Mouse (Mus musculus): ENCODE results near the gene Gpat2. TPM values are rescaled to one million over a fixed set of nuclear protein-coding genes. Genes with fewer than 3 reads are reported as not detected.

The Gpat2 gene
- polyA plus RNA-seq, 1 experiment from 2014 or later = 0.12 TPM

GRCm38 (mm10) chr2:127390846-127391245 lies 34.2 kb upstream of the Gpat2 start:
- Histone ChIP-seq H3K27ac (ENCODE audit: low read depth, low read length) (no peak overlapping the region), H3K4me3 (ENCODE audit: low read depth, low read length) (no peak overlapping the region), H3K9ac (replicated peaks; ENCODE audit: low read depth, low read length) (no peak overlapping the region), H3K4me1 (ENCODE audit: control insufficient read depth, insufficient read depth, low read length) (no peaks in the 10 kb centered on the region), H3K4me2 (ENCODE audit: low read depth, low read length) (no peak overlapping the region), H3K27me3 (ENCODE audit: control insufficient read depth, insufficient read depth, low read length) (no peaks in the 10 kb centered on the region), H3K36me3 (ENCODE audit: control insufficient read depth, insufficient read depth, low read length) (no peaks in the 10 kb centered on the region), H3K9me3 (ENCODE audit: control insufficient read depth, low read length) (no peaks in the 10 kb centered on the region)
- no peak for ATAC-seq (ENCODE audit: low read depth)
- WGBS = 62% methylated on average over 4 of the region's 4 CpGs

DNA sequence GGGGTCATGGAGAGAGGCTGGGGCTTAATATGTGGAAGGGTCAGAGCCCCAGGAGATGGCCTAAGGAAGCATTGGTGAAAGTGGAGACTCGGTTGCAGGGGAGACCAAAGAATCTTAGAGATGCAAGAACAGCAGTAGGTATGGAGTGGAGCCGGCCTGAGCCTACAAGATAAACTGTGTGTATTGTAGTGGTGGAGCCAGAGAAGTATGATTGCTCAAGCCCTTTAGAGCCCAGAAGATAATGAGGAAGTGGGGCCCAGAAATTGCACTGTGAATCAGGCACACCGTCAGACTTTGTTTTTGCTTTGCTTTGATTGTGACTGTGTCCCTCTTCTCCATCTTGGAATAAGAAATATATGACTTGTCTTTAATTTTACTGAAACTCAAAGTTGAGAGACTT lies 33.7 kb upstream of the Gpat2 start:
- Histone ChIP-seq H3K27me3 (ENCODE audit: control insufficient read depth, insufficient read depth, low read length) (no peaks in the 10 kb centered on the region), H3K4me3 (ENCODE audit: low read depth, low read length) (no peak overlapping the region), H3K27ac (ENCODE audit: low read depth, low read length) (no peak overlapping the region), H3K4me1 (ENCODE audit: control insufficient read depth, insufficient read depth, low read length) (no peaks in the 10 kb centered on the region), H3K36me3 (ENCODE audit: control insufficient read depth, insufficient read depth, low read length) (no peaks in the 10 kb centered on the region), H3K4me2 (ENCODE audit: low read depth, low read length) (no peak overlapping the region), H3K9me3 (ENCODE audit: control insufficient read depth, low read length) (no peaks in the 10 kb centered on the region), H3K9ac (replicated peaks; ENCODE audit: low read depth, low read length) (no peak overlapping the region)
- WGBS = 86% methylated on average over 3 of the region's 3 CpGs
- no peak for ATAC-seq (ENCODE audit: low read depth)

GRCm38 (mm10) chr2:127394606-127395161 lies 30.3 kb upstream of the Gpat2 start:
- no peaks in the 10 kb centered on the region for H3K36me3 ChIP-seq (ENCODE audit: control insufficient read depth, insufficient read depth, low read length)
- H3K9ac ChIP-seq (replicated peaks; ENCODE audit: low read depth, low read length) = no peak overlapping the region
- no peak overlapping the region for H3K4me3 ChIP-seq (ENCODE audit: low read depth, low read length)
- no peak for ATAC-seq (ENCODE audit: low read depth)
- no peaks in the 10 kb centered on the region for H3K4me1 ChIP-seq (ENCODE audit: control insufficient read depth, insufficient read depth, low read length)
- 89% methylated on average over 5 of the region's 5 CpGs for WGBS
- H3K4me2 ChIP-seq (ENCODE audit: low read depth, low read length) = no peak overlapping the region
- no peak overlapping the region for H3K27ac ChIP-seq (ENCODE audit: low read depth, low read length)
- no peaks in the 10 kb centered on the region for H3K27me3 ChIP-seq (ENCODE audit: control insufficient read depth, insufficient read depth, low read length)
- H3K9me3 ChIP-seq (ENCODE audit: control insufficient read depth, low read length) = no peaks in the 10 kb centered on the region

DNA sequence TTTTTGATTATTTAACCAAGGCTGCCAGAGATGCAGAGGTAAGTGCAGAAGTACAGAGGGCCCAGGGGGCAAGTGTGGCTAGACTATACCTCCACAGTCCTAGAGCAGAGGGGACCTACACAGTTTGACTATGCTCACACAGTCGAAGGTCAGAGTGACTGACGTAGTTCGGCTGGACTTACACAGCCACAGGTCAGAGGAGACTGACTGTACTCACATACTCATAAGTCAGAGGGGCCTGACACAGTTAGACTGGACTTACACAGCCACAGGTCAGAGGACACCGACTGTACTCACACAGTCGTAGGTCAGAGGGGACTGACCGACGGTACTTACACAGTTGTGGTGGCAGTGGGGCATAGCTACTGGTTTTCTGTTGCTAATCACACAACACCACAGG lies 26.3 kb upstream of the Gpat2 start:
- Histone ChIP-seq H3K9ac (replicated peaks; ENCODE audit: low read depth, low read length) (no peak overlapping the region), H3K4me2 (ENCODE audit: low read depth, low read length) (no peak overlapping the region), H3K4me1 (ENCODE audit: control insufficient read depth, insufficient read depth, low read length) (no peaks in the 10 kb centered on the region), H3K27me3 (ENCODE audit: control insufficient read depth, insufficient read depth, low read length) (no peaks in the 10 kb centered on the region), H3K9me3 (ENCODE audit: control insufficient read depth, low read length) (no peaks in the 10 kb centered on the region), H3K36me3 (ENCODE audit: control insufficient read depth, insufficient read depth, low read length) (no peaks in the 10 kb centered on the region), H3K4me3 (ENCODE audit: low read depth, low read length) (no peak overlapping the region), H3K27ac (ENCODE audit: low read depth, low read length) (no peak overlapping the region)
- no peak for ATAC-seq (ENCODE audit: low read depth)
- 90% methylated on average over 7 of the region's 7 CpGs for WGBS

DNA sequence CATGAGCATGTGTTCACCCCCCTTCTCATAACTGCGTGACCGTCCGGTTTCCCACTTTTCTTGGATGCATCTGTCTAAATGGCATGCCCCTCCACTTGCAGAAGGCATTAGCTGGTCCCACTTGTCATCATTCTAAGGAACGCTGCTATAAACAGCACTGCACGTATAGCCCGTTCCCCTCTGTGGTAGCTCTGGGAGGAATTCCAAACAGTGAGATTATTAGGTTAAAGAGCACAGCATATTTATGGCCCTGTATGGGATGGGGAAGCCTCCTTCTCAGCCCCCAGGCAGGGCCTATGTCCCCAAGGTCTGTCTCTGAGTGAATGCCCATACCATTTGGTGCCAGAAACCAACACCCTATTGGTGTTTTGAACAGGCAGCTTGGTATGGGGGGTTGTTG lies 13.9 kb upstream of the Gpat2 start:
- no peak overlapping the region for H3K4me3 ChIP-seq (ENCODE audit: low read depth, low read length)
- no peak overlapping the region for H3K4me2 ChIP-seq (ENCODE audit: low read depth, low read length)
- no peaks in the 10 kb centered on the region for H3K4me1 ChIP-seq (ENCODE audit: control insufficient read depth, insufficient read depth, low read length)
- no peak for ATAC-seq (ENCODE audit: low read depth)
- H3K36me3 ChIP-seq (ENCODE audit: control insufficient read depth, insufficient read depth, low read length) = no peaks in the 10 kb centered on the region
- no peaks in the 10 kb centered on the region for H3K27me3 ChIP-seq (ENCODE audit: control insufficient read depth, insufficient read depth, low read length)
- 85% methylated on average over 6 of the region's 6 CpGs for WGBS
- no peak overlapping the region for H3K27ac ChIP-seq (ENCODE audit: low read depth, low read length)
- H3K9ac ChIP-seq (replicated peaks; ENCODE audit: low read depth, low read length) = no peak overlapping the region
- no peaks in the 10 kb centered on the region for H3K9me3 ChIP-seq (ENCODE audit: control insufficient read depth, low read length)

- no peaks in the 10 kb centered on the region for H3K4me1 ChIP-seq (ENCODE audit: control insufficient read depth, insufficient read depth, low read length)
- H3K9ac ChIP-seq (replicated peaks; ENCODE audit: low read depth, low read length) = no peak overlapping the region
- ATAC-seq (ENCODE audit: low read depth) = no peak
- H3K27me3 ChIP-seq (ENCODE audit: control insufficient read depth, insufficient read depth, low read length) = no peaks in the 10 kb centered on the region
- H3K4me2 ChIP-seq (ENCODE audit: low read depth, low read length) = no peak overlapping the region
- WGBS = 79% methylated on average over 10 of the region's 10 CpGs
- H3K36me3 ChIP-seq (ENCODE audit: control insufficient read depth, insufficient read depth, low read length) = no peaks in the 10 kb centered on the region
- no peak overlapping the region for H3K27ac ChIP-seq (ENCODE audit: low read depth, low read length)
- no peaks in the 10 kb centered on the region for H3K9me3 ChIP-seq (ENCODE audit: control insufficient read depth, low read length)
- H3K4me3 ChIP-seq (ENCODE audit: low read depth, low read length) = no peak overlapping the region
Measured at GRCm38 (mm10) chr2:127415806-127416205, 9.2 kb upstream of the Gpat2 start.

- H3K36me3 ChIP-seq (ENCODE audit: control insufficient read depth, insufficient read depth, low read length) = no peaks in the 10 kb centered on the region
- no peaks in the 10 kb centered on the region for H3K4me1 ChIP-seq (ENCODE audit: control insufficient read depth, insufficient read depth, low read length)
- no peak overlapping the region for H3K4me2 ChIP-seq (ENCODE audit: low read depth, low read length)
- ATAC-seq (ENCODE audit: low read depth) = no peak
- WGBS = 64% methylated on average over 3 of the region's 3 CpGs
- no peak overlapping the region for H3K9ac ChIP-seq (replicated peaks; ENCODE audit: low read depth, low read length)
- H3K27ac ChIP-seq (ENCODE audit: low read depth, low read length) = no peak overlapping the region
- no peaks in the 10 kb centered on the region for H3K9me3 ChIP-seq (ENCODE audit: control insufficient read depth, low read length)
- H3K27me3 ChIP-seq (ENCODE audit: control insufficient read depth, insufficient read depth, low read length) = no peaks in the 10 kb centered on the region
- no peak overlapping the region for H3K4me3 ChIP-seq (ENCODE audit: low read depth, low read length)
Measured at GRCm38 (mm10) chr2:127416706-127417105, 8.3 kb upstream of the Gpat2 start.

DNA sequence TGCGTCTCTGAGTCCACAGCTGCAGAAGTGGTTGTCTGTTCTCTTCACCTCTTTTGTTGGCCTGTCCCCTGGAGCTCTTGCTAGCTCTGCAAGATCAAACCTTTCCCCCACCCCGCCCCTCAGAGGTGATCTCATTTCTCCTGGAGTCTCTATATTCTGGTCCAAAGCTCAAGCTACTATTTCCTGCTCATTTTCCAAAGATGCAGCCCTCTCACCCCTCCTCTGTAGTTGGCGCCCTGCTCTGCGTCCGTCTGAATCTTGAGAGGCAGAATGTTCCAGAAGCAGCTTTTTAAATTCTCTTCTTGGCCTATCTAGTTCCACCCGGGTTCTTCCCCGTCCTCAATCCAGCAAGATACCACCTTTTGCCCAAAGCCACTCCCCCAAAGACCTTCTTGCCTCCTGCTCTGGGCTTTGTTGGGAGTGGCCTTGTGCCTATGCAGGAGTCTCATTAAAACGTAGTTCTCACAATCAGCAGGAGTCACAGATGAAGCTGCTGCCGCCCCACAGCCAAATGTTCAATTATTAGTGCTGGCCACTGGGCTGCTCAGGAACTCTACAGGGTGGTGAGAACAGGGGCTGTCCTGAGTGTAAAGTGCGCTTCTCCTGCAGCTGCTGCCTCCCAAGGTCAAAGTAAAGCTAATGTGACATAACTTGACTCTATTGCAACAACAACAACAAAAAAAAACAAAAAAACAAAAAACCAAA lies 6.6 kb upstream of the Gpat2 start:
- Histone ChIP-seq H3K4me2 (ENCODE audit: low read depth, low read length) (no peak overlapping the region), H3K27me3 (ENCODE audit: control insufficient read depth, insufficient read depth, low read length) (no peaks in the 10 kb centered on the region), H3K4me1 (ENCODE audit: control insufficient read depth, insufficient read depth, low read length) (no peaks in the 10 kb centered on the region), H3K4me3 (ENCODE audit: low read depth, low read length) (no peak overlapping the region), H3K9me3 (ENCODE audit: control insufficient read depth, low read length) (no peaks in the 10 kb centered on the region), H3K36me3 (ENCODE audit: control insufficient read depth, insufficient read depth, low read length) (no peaks in the 10 kb centered on the region), H3K9ac (replicated peaks; ENCODE audit: low read depth, low read length) (no peak overlapping the region), H3K27ac (ENCODE audit: low read depth, low read length) (no peak overlapping the region)
- WGBS = 78% methylated on average over 10 of the region's 10 CpGs
- ATAC-seq (ENCODE audit: low read depth) = no peak

DNA sequence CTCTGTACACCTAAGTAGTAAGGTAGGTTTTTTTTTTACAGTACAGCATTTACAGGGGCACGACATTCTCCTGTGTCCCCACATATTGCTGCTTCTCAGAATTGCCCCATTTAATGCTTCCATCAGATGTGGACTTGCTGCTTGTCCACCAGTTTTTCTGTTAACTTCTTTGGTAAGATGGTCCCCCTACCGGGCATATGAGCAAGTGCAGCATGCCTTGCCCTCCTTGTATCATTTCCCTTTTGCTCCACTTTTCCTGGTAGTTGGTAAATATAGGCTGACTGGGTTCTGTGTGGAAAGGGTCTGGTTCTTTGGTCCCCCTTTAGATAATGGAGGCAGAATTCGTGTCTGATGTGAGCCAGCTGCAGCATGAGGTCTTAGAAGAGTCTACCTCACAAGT lies 5.2 kb downstream of the Gpat2 start:
- Histone ChIP-seq H3K9me3 (ENCODE audit: control insufficient read depth, low read length) (no peaks in the 10 kb centered on the region), H3K36me3 (ENCODE audit: control insufficient read depth, insufficient read depth, low read length) (peaks cover 5% of the 10 kb centered on the region; the same call in 1 of the 2 replicates), H3K4me1 (ENCODE audit: control insufficient read depth, insufficient read depth, low read length) (no peaks in the 10 kb centered on the region), H3K27ac (ENCODE audit: low read depth, low read length) (no peak overlapping the region), H3K27me3 (ENCODE audit: control insufficient read depth, insufficient read depth, low read length) (no peaks in the 10 kb centered on the region), H3K9ac (replicated peaks; ENCODE audit: low read depth, low read length) (no peak overlapping the region), H3K4me3 (ENCODE audit: low read depth, low read length) (no peak overlapping the region), H3K4me2 (ENCODE audit: low read depth, low read length) (no peak overlapping the region)
- ATAC-seq (ENCODE audit: low read depth) = no peak
- 22% methylated on average over 3 of the region's 3 CpGs for WGBS
